Mouse (Mus musculus) ES-E14 (cell line): ENCODE data around the gene Cd200. TPM values are rescaled to one million over a fixed set of nuclear protein-coding genes. Genes with fewer than 3 reads are reported as not detected.

Experiments
- DNase-seq: peaks from one replicate; pipeline ENCODE4 v3.0.0-alpha.2; 2013; ENCODE audit warnings: low read depth, low spot score
- H3K27ac ChIP-seq: 2 replicates; pipeline ENCODE4 v1.5.1; 2012; ENCODE audit warnings: low read depth, mild to moderate bottlenecking, low read length, moderate library complexity, mixed read lengths; ENCODE audit not compliant: poor library complexity, insufficient read depth, severe bottlenecking
- H3K36me3 ChIP-seq: 2 replicates; pipeline ENCODE4 v1.6.1; 2012; ENCODE audit warnings: mild to moderate bottlenecking, low read length, moderate library complexity, mixed read lengths; ENCODE audit not compliant: control insufficient read depth, poor library complexity, insufficient read depth, severe bottlenecking
- H3K4me1 ChIP-seq, 2 experiments: fragments of 150-350 bp in 1 of 2; sonication (generic) in 1 of 2; 2 replicates each; pipeline ENCODE4 v1.6.1; 2012; ENCODE audit warnings: low read length in 2 of 2, mild to moderate bottlenecking in 1 of 2, mixed read lengths in 1 of 2; ENCODE audit not compliant: control insufficient read depth in 2 of 2, insufficient read depth in 2 of 2, poor library complexity in 1 of 2
- H3K4me3 ChIP-seq, 2 experiments: fragments of 150-350 bp in 1 of 2; sonication (generic) in 1 of 2; 2 replicates each; pipeline ENCODE4 v1.5.1; 2012; ENCODE audit warnings: low read length in 2 of 2, low read depth in 1 of 2, mild to moderate bottlenecking in 1 of 2, mixed read lengths in 1 of 2; ENCODE audit not compliant: insufficient read depth in 1 of 2, poor library complexity in 1 of 2, severe bottlenecking in 1 of 2
- H3K9ac ChIP-seq: 2 replicates; pipeline ENCODE4 v1.6.1; 2012; ENCODE audit warnings: low read depth, mild to moderate bottlenecking, low read length, mixed read lengths; ENCODE audit not compliant: poor library complexity, insufficient read depth, severe bottlenecking
- H3K9me3 ChIP-seq: fragments of 150-350 bp; sonication (generic); 2 replicates; pipeline ENCODE4 v1.6.1; 2012; ENCODE audit warnings: low read depth, mild to moderate bottlenecking, low read length; ENCODE audit not compliant: control insufficient read depth, insufficient read depth
- CHD2 ChIP-seq: IDR thresholded peaks from 2 replicates; pipeline ENCODE4 v1.6.1; 2014; ENCODE audit warnings: mild to moderate bottlenecking, low read depth, low read length, inconsistent platforms
- HCFC1 ChIP-seq: IDR thresholded peaks from 2 replicates; pipeline ENCODE4 v1.6.1; 2012; ENCODE audit warnings: low read length, inconsistent platforms, borderline replicate concordance; ENCODE audit not compliant: insufficient read depth
- MAFK ChIP-seq: IDR thresholded peaks from 2 replicates; pipeline ENCODE4 v1.6.1; 2014; ENCODE audit warnings: mild to moderate bottlenecking, low read depth, low read length, inconsistent platforms; ENCODE audit not compliant: insufficient read depth
- ZC3H11A ChIP-seq: IDR thresholded peaks from 2 replicates; pipeline ENCODE4 v1.6.1; 2012; ENCODE audit warnings: low read depth, mild to moderate bottlenecking, inconsistent platforms, low read length, borderline replicate concordance
- ZNF384 ChIP-seq: IDR thresholded peaks from 2 replicates; pipeline ENCODE4 v1.6.1; 2012; ENCODE audit warnings: low read depth, low read length, inconsistent platforms
- in situ Hi-C, 2 experiments: fragments of 600-800 bp; cut with MboI; formaldehyde crosslinking; loops; one replicate each; pipeline ENCODE4 v1.15.1; 2025; ENCODE audit warnings: low sequenced_read_pairs in 2 of 2, inconsistent platforms in 1 of 2; ENCODE audit not compliant: unreplicated experiment in 2 of 2
- total RNA-seq: library from RNA; depleted of rRNA; stranded (reverse); fragments of 300-350 nt; gene quantifications from 2 replicates; pipeline ENCODE4 v1.2.3, GENCODE M21; 2012

The Cd200 gene
- total RNA-seq, 1 experiment: 13.3 TPM

DNA sequence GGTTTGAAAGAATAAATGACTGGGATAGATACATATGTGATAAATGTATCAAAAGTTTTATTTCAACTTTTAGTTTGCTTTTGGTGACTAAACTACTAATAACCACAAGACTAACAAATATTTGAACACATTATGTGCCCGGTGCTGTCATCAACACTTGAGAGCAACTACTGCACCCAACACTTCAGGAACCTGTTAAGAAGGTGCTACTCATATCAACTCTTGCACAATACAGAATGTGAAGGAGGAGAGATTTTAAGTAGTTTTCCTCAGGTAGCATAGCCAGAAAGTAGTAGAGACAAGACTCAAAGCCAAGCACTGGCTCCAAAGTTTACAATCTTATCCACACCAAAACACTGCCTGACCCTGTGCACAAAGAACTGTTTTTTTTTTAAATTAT is 6.8 kb downstream of the Cd200 start:
- no peaks in the 10 kb centered on the region for H3K4me1 ChIP-seq
- no peak overlapping the region for H3K27ac ChIP-seq
- H3K9me3 ChIP-seq: no peaks in the 10 kb centered on the region
- H3K4me3 ChIP-seq: no peak overlapping the region
- no peak overlapping the region for H3K9ac ChIP-seq
- H3K36me3 ChIP-seq: no peaks in the 10 kb centered on the region
- no peak for DNase-seq
- TF ChIP-seq ZC3H11A: no peak
- no peak for TF ChIP-seq CHD2
- TF ChIP-seq HCFC1: no peak
- no peak for TF ChIP-seq ZNF384
- TF ChIP-seq MAFK: no peak
- in situ Hi-C loops: no loop called here

DNA sequence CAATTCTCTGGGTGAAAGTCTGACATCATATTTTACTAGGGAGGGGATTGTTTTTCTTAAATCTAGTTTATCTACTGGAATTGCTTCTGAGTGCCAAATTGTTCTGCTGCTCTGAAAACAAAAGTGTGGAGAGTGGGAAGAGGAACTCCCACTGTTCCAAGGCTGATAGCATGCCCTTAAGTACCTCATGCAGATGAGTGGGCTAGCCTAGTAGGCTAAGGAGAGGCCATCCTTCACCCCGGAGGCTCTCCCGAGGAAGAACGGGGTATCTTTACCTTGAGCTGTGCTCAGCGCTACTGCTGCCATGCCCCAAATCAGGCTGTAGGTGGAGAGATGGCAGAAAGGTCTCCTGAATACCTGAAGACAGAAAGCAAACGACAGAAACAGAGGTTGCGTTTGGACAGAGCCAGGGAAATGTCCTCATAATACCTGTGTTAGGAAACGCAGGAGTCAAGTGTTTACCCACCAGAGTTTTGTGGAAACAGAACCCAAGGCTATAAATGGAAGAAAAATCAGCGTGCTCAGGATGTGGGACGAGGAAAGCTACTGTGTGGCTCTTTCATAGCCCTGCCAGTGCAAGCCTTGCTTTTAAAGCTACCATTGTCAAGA is 8.8 kb downstream of the Cd200 start:
- no peak overlapping the region for H3K4me3 ChIP-seq
- no peak overlapping the region for H3K9ac ChIP-seq
- H3K36me3 ChIP-seq: no peaks in the 10 kb centered on the region
- TF ChIP-seq ZNF384: no peak
- no peak for TF ChIP-seq MAFK
- no peak for TF ChIP-seq HCFC1
- TF ChIP-seq CHD2: no peak
- no peak for TF ChIP-seq ZC3H11A
- H3K4me1 ChIP-seq: no peaks in the 10 kb centered on the region
- in situ Hi-C loops: no loop called here
- no peaks in the 10 kb centered on the region for H3K9me3 ChIP-seq
- no peak overlapping the region for H3K27ac ChIP-seq
- no peak for DNase-seq

DNA sequence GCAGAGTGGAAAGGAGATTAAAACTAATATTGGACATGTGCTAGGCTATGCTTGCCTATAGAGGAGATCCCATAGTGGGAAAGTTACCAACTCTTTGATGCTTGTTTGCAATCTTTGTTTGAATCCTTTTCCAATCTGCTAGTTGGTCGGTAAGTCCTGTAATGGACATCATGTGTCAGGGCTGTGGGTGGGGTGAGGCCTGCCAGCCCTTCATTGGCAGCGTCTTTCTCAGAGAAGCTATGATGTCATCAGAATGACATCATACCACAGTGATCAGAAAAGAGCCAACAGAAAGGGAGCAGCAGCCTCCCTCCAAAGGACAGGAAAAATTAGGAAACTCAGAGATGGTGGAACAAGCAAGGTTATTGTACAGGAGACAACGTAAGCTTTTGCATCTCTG is 9.4 kb downstream of the Cd200 start:
- no peak overlapping the region for H3K4me3 ChIP-seq
- no peak overlapping the region for H3K27ac ChIP-seq
- H3K9me3 ChIP-seq: no peaks in the 10 kb centered on the region
- DNase-seq: no peak
- in situ Hi-C loops: no loop called here
- TF ChIP-seq ZC3H11A (no peak), MAFK (no peak), HCFC1 (no peak), ZNF384 (no peak), CHD2 (no peak)
- H3K4me1 ChIP-seq: no peaks in the 10 kb centered on the region
- no peaks in the 10 kb centered on the region for H3K36me3 ChIP-seq
- H3K9ac ChIP-seq: no peak overlapping the region

DNA sequence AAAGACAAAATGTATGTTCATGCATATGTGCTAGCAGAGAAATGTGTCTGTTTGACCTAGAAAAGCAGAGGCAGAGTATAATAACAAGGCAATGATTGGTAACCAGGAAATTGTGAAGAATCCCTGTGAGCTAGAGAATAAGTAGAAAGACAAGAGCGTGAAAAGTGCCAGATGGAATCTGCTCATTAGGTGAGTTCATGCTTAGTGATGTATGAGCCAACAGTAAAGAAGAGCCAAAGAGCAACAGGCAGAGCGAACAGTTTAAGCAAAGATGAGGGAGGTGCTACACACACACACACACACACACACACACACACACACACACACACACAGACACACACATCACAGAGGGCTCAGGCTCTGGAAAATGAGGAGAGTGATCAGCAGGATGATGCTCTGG is 11.4 kb downstream of the Cd200 start:
- H3K9me3 ChIP-seq: no peaks in the 10 kb centered on the region
- H3K9ac ChIP-seq: no peak overlapping the region
- H3K27ac ChIP-seq: no peak overlapping the region
- H3K36me3 ChIP-seq: no peaks in the 10 kb centered on the region
- in situ Hi-C loops: no loop called here
- no peaks in the 10 kb centered on the region for H3K4me1 ChIP-seq
- no peak for DNase-seq
- H3K4me3 ChIP-seq: no peak overlapping the region
- no peak for TF ChIP-seq ZNF384
- TF ChIP-seq HCFC1: no peak
- TF ChIP-seq MAFK: no peak
- TF ChIP-seq ZC3H11A: no peak
- TF ChIP-seq CHD2: no peak

DNA sequence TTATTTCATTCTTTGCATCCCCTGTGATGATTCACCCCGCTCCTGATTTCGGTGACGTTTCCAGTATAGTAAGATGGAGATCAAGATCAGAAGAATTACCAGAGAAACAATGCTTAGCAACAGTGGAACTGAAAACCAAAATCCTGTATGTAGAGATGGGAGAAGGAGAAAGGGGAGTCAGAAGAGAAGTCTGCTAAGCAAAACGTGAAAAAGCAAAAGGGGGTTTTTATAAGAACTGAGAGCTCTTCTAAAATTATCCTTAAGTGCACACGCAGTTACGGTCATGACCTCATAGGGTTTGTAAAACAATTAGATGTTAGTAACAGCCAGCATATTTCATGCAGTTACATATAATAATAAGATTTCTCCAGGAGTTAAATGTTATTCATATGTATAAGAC is 16.6 kb downstream of the Cd200 start:
- Histone ChIP-seq H3K9ac (no peak overlapping the region), H3K4me3 (no peak overlapping the region), H3K9me3 (no peaks in the 10 kb centered on the region), H3K27ac (no peak overlapping the region), H3K4me1 (no peaks in the 10 kb centered on the region), H3K36me3 (no peaks in the 10 kb centered on the region)
- TF ChIP-seq CHD2: no peak
- TF ChIP-seq ZNF384: no peak
- no peak for TF ChIP-seq ZC3H11A
- TF ChIP-seq HCFC1: no peak
- no peak for TF ChIP-seq MAFK
- in situ Hi-C loops: no loop called here
- DNase-seq: no peak
